Mouse (Mus musculus) heart, embryonic 10.5 days (tissue): ENCODE data around the gene Zfp61. TPM values are rescaled to one million over a fixed set of nuclear protein-coding genes. Genes with fewer than 3 reads are reported as not detected.
"Not testable (repeated sequence)": the region's sequence is repeated elsewhere in the genome, so short reads cannot be mapped to it uniquely, and the experiment has no call there.

Experiments
- DNase-seq: peaks from one replicate; pipeline ENCODE4 v3.0.0-alpha.2; 2017; ENCODE audit warnings: low spot score
- H3K27ac ChIP-seq: fragments of 300-500 bp; sonication (generic); 2 replicates; pipeline ENCODE4 v1.5.1; 2016; ENCODE audit warnings: mild to moderate bottlenecking
- H3K27me3 ChIP-seq: fragments of 300-500 bp; sonication (generic); 2 replicates; pipeline ENCODE4 v1.6.1; 2016; ENCODE audit warnings: mild to moderate bottlenecking; ENCODE audit not compliant: poor library complexity, insufficient read depth, severe bottlenecking
- H3K36me3 ChIP-seq: fragments of 300-500 bp; sonication (generic); 2 replicates; pipeline ENCODE4 v1.6.1; 2016; ENCODE audit warnings: mild to moderate bottlenecking, moderate library complexity
- H3K4me1 ChIP-seq: fragments of 300-500 bp; sonication (generic); 2 replicates; pipeline ENCODE4 v1.6.1; 2016; ENCODE audit warnings: mild to moderate bottlenecking
- H3K4me3 ChIP-seq: fragments of 300-500 bp; sonication (generic); 2 replicates; pipeline ENCODE4 v1.5.1; 2016; ENCODE audit warnings: mild to moderate bottlenecking, moderate library complexity
- H3K9me3 ChIP-seq: fragments of 300-500 bp; sonication (generic); 2 replicates; pipeline ENCODE4 v1.6.1; 2016; ENCODE audit warnings: mild to moderate bottlenecking, moderate library complexity
- whole genome bisulfite sequencing: fragments of 180-500 bp; shearing (Covaris S2); methylation state at CpG from one replicate; pipeline ENCODE4 v1.1.7; 2016; 5-methylcytosine and 5-hydroxymethylcytosine counted together
- polyA plus RNA-seq: library from polyadenylated mRNA; unstranded; fragments of >200 nt; fragmentation: Nextera tagmentation; extraction: Ambion mirVana; gene quantifications from 2 replicates; pipeline ENCODE4 v1.2.1, GENCODE M21; 2016

Zfp61 gene
- polyA plus RNA-seq, 1 experiment from 2014 or later: 27.2 TPM

- Histone ChIP-seq H3K27ac (no peak overlapping the region), H3K27me3 (no peaks in the 10 kb centered on the region), H3K36me3 (peaks cover 85% of the 10 kb centered on the region), H3K9me3 (no peaks in the 10 kb centered on the region), H3K4me1 (no peaks in the 10 kb centered on the region), H3K4me3 (no peak overlapping the region)
- peak; percentile 66 for DNase-seq
- WGBS: 86% methylated on average over 27 of the region's 27 CpGs
These were observed 9.5 kb downstream of the Zfp61 start for GRCm38 (mm10) chr7:24291387-24292090.

GRCm38 (mm10) chr7:24290106-24290693, 10.8 kb downstream of the Zfp61 start:
- no peak overlapping the region for H3K27ac ChIP-seq
- H3K4me1 ChIP-seq: no peaks in the 10 kb centered on the region
- H3K27me3 ChIP-seq: no peaks in the 10 kb centered on the region
- DNase-seq: peak; percentile 50
- H3K9me3 ChIP-seq: no peaks in the 10 kb centered on the region
- H3K4me3 ChIP-seq: no peak overlapping the region
- WGBS: 93% methylated on average over 4 of the region's 4 CpGs
- H3K36me3 ChIP-seq: peaks cover 72% of the 10 kb centered on the region

- no peaks in the 10 kb centered on the region for H3K27me3 ChIP-seq
- DNase-seq: peak; percentile 38
- H3K9me3 ChIP-seq: no peaks in the 10 kb centered on the region
- no peak overlapping the region for H3K27ac ChIP-seq
- H3K36me3 ChIP-seq: peaks cover 55% of the 10 kb centered on the region
- 92% methylated on average over 6 of the region's 6 CpGs for WGBS
- no peak overlapping the region for H3K4me3 ChIP-seq
- H3K4me1 ChIP-seq: no peaks in the 10 kb centered on the region
These were observed 12.5 kb downstream of the Zfp61 start for GRCm38 (mm10) chr7:24288512-24288911.

DNA sequence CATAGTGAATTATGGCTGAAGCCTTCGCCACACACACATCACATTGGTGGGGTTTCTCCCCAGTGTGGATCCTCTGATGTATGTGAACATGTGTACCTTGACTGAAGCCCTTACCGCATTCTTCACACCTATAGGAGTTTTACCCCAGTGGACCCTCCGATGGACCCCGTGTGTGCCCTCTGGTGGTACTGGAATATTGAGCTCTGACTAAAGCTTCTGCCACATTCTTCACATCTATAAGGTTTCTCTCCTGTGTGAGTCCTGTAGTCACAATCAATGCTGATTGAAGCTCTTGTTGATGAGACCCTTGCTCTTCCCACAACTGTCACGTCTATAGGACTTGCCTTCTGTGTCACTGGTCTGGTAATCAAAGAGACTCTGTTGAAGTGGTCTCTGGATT, 13.4 kb downstream of the Zfp61 start:
- Histone ChIP-seq H3K9me3 (no peaks in the 10 kb centered on the region), H3K4me1 (no peaks in the 10 kb centered on the region), H3K27me3 (no peaks in the 10 kb centered on the region), H3K4me3 (no peak overlapping the region), H3K27ac (no peak overlapping the region), H3K36me3 (peaks cover 48% of the 10 kb centered on the region)
- no peak for DNase-seq
- 78% methylated on average over 5 of the region's 5 CpGs for WGBS

- no peaks in the 10 kb centered on the region for H3K4me1 ChIP-seq
- WGBS: 73% methylated on average over 4 of the region's 4 CpGs
- no peaks in the 10 kb centered on the region for H3K9me3 ChIP-seq
- H3K36me3 ChIP-seq: peaks cover 40% of the 10 kb centered on the region
- H3K4me3 ChIP-seq: no peak overlapping the region
- no peak overlapping the region for H3K27ac ChIP-seq
- DNase-seq: peak; percentile 70
- no peaks in the 10 kb centered on the region for H3K27me3 ChIP-seq
These were observed 14.1 kb downstream of the Zfp61 start for GRCm38 (mm10) chr7:24286916-24287315.

DNA sequence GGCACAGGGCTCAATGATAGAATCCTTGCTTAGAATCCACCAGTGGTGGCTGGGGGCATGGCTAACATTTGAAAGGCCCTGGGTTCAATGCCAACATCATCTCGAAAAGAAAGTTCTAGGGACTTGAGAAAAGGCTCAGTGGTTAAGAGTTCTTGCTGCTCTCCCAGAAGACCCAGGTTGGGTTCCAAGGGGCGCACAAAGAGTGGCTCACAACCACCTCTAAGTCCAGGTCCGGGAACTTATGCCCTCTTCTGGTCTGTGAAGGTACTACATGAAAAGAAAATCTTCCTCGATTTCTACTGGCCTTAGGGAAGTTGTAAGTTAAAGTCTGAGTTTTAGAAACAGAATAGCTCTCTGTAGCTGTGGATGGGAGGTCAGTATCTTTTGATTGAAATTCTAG, 14.9 kb downstream of the Zfp61 start:
- no peak overlapping the region for H3K4me3 ChIP-seq
- H3K27ac ChIP-seq: no peak overlapping the region
- peaks cover 32% of the 10 kb centered on the region for H3K36me3 ChIP-seq
- peak; percentile 62 for DNase-seq
- no peaks in the 10 kb centered on the region for H3K27me3 ChIP-seq
- no peaks in the 10 kb centered on the region for H3K9me3 ChIP-seq
- 46% methylated on average over 4 of the region's 4 CpGs for WGBS
- H3K4me1 ChIP-seq: no peaks in the 10 kb centered on the region

DNA sequence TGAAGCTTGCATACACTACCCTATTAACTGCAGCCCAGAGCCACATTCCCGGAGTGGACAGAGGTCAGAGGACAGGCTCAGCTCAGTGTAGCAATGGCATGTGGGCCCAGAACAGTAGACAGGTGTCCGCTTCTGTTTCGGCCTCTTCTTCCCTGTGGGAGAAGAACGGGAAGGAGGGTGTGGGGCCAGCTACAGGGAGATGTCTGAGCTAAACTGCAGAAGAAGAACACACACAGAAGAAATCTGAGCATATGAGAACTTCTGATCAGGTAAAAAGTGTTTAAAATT, 20.2 kb downstream of the Zfp61 start:
- DNase-seq: peak; percentile 69
- 0 out of 2 replicates have a peak, but pooled peaks cover 5% of the 10 kb centered on the region for H3K9me3 ChIP-seq
- H3K4me3 ChIP-seq: no peak overlapping the region
- no peaks in the 10 kb centered on the region for H3K27me3 ChIP-seq
- no peak overlapping the region for H3K27ac ChIP-seq
- no peaks in the 10 kb centered on the region for H3K4me1 ChIP-seq
- 52% methylated on average over 4 of the region's 4 CpGs for WGBS
- peaks cover 11% of the 10 kb centered on the region for H3K36me3 ChIP-seq

DNA sequence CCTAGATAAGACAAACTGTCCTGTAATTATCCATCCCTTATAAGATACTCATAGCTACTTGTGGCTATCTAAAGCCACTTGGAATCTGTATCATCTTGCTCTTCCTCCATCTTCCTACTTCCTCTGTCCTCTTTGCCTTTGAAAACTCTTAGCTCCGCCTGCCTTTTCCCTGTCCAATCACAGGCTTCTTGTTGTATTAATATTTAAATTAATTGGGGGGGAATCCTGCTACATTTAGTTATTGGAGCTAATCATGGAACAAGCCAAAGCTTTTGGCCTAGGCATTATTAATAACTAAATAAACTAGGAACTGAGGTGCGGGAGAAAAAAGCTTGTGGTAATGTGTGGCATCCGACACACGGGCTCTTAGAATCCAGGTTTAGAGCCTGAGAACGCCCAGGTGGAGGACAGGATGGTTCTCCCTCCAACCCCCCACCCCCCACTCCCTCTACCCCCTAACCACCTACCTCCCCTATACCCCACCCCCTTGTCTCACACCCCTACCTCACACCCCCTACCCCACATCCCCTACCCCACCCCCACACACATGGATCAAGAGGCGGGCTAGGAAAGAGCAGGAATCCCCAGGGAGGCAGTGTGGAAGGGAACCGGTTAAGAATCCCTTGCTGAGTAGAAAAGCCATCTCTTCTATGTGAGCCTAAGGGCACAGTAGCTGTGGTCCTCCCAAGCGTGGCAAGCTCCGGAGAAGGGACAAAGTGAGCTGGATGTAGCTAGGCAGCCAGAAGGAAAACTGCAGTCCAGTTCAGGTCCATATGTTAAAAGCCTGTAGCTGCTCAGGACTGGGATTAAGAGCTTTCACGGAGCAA, 20.8 kb downstream of the Zfp61 start:
- WGBS: 48% methylated on average over 10 of the region's 10 CpGs
- 0 out of 2 replicates have a peak, but pooled peaks cover 5% of the 10 kb centered on the region for H3K9me3 ChIP-seq
- no peak overlapping the region for H3K27ac ChIP-seq

DNA sequence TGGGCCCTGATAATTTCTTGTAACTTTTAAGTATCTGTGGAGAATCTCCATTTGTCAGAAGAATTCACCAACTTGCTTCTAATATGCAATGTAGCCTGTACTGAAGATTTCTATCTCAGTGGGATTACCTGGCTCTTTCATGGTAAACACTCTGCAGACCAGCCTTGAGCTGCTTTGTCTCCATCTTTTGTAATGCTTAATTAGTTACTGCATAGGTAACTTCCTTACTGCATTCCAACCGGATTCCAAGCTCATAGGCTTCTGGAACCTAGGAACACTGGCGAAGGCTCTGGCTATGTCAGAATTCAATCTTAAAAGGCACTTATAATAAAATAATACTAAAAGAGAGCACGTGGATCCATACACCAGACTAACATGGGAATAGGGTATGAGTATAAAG, 22.3 kb downstream of the Zfp61 start:
- not testable (repeated sequence) for H3K4me1 ChIP-seq, H3K4me3 ChIP-seq
- WGBS: 77% methylated on average over 3 of the region's 3 CpGs

More for the DNA sequence above, 20.8 kb downstream of the Zfp61 start:
- Histone ChIP-seq H3K4me3 (no peak overlapping the region), H3K36me3 (peaks cover 16% of the 10 kb centered on the region), H3K27me3 (no peaks in the 10 kb centered on the region), H3K4me1 (no peaks in the 10 kb centered on the region)
- DNase-seq: peak; percentile 59

GRCm38 (mm10) chr7:24274456-24274855, 26.6 kb downstream of the Zfp61 start:
- 0 out of 2 replicates have a peak, but pooled peaks cover 3% of the 10 kb centered on the region for H3K4me1 ChIP-seq
- H3K36me3 ChIP-seq: peaks cover 36% of the 10 kb centered on the region
- no peaks in the 10 kb centered on the region for H3K27me3 ChIP-seq
- no peak overlapping the region for H3K4me3 ChIP-seq
- no peak overlapping the region for H3K27ac ChIP-seq
- 86% methylated on average over 4 of the region's 4 CpGs for WGBS
- peak; percentile 52 for DNase-seq
- 0 out of 2 replicates have a peak, but pooled peaks cover 5% of the 10 kb centered on the region for H3K9me3 ChIP-seq

More for the DNA sequence above, 22.3 kb downstream of the Zfp61 start:
- H3K27me3 ChIP-seq, DNase-seq, H3K27ac ChIP-seq, H3K9me3 ChIP-seq: not testable (repeated sequence)
- peaks cover 31% of the 10 kb centered on the region for H3K36me3 ChIP-seq

GRCm38 (mm10) chr7:24271191-24271590, 29.8 kb downstream of the Zfp61 start:
- WGBS: 94% methylated on average over 6 of the region's 6 CpGs
- Histone ChIP-seq H3K9me3 (no peaks in the 10 kb centered on the region), H3K4me3 (no peak overlapping the region), H3K27ac (no peak overlapping the region), H3K36me3 (peaks cover 29% of the 10 kb centered on the region), H3K4me1 (0 out of 2 replicates have a peak, but pooled peaks cover 3% of the 10 kb centered on the region), H3K27me3 (no peaks in the 10 kb centered on the region)
- peak; percentile 38 for DNase-seq

GRCm38 (mm10) chr7:24270288-24270672, 30.8 kb downstream of the Zfp61 start, which contains the start of gene Zfp93:
Zfp93 (plus strand) TSS chr7:24270420.
- peak; percentile 94 for DNase-seq
- Histone ChIP-seq H3K27ac (peak within 1 kb of the TSS; percentile 89), H3K27me3 (no peaks in the 10 kb centered on the region), H3K9me3 (no peaks in the 10 kb centered on the region), H3K36me3 (peaks cover 20% of the 10 kb centered on the region), H3K4me1 (0 out of 2 replicates have a peak, but pooled peaks cover 3% of the 10 kb centered on the region), H3K4me3 (peak within 1 kb of the TSS; percentile 74)
- WGBS: 0% methylated on average over 12 of the region's 12 CpGs
